Mouse (Mus musculus) gastrocnemius, postnatal 10 days (tissue): ENCODE data around the gene Hmbs. TPM values are rescaled to one million over a fixed set of nuclear protein-coding genes. Genes with fewer than 3 reads are reported as not detected.
"Not testable (repeated sequence)": the region's sequence is repeated elsewhere in the genome, so short reads cannot be mapped to it uniquely, and the experiment has no call there.

Experiments
- DNase-seq: peaks from one replicate; pipeline ENCODE4 v3.0.0; 2021; ENCODE audit warnings: mixed read lengths
- total RNA-seq, 2 experiments: library from RNA; stranded (reverse); gene quantifications; 2 replicates each; pipeline ENCODE4 v1.2.3; 2021

Gene Hmbs
- total RNA-seq, 2 experiments from 2014 or later = 29.2 to 31.0 TPM

DNA sequence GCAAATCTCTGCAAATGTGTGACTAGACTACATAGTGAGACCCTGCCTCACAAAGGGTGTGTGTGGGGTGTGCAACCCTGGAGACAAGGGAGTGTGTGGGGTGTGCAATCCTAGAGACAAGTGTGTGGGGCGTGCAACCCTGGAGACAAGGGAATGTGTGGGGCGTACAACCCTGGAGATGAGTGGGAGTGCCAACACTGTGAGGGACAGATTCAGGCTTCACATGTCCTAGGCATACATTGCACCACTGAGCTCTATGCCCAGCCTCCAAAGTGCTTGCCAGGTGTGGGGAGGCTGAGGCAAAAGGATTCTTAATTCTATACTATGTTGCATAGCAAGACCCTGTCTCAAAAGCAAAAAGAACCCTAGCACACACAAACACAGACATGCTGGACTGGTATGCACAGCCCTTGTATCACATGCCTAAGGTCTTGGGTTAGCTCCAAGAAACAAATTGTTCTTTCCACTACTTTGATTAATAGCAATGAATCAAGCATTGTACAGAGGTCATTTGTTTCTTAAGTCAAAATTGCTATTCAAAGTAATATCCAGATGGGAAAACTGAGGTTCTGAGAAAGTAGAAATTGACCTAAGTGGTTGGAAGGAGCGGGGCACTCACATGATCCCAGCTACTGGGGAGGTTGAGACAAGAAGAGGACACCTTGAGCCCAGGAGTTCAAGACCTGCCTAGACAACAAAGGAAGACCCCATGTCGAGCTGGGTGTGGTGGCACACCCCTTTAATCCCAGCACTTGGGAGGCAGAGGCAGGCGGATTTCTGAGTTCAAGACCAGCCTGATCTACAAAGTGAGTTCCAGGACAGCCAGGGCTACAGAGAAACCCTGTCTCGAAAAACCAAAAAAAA lies 1.8 kb upstream of the Hmbs start:
- no peak for DNase-seq

DNA sequence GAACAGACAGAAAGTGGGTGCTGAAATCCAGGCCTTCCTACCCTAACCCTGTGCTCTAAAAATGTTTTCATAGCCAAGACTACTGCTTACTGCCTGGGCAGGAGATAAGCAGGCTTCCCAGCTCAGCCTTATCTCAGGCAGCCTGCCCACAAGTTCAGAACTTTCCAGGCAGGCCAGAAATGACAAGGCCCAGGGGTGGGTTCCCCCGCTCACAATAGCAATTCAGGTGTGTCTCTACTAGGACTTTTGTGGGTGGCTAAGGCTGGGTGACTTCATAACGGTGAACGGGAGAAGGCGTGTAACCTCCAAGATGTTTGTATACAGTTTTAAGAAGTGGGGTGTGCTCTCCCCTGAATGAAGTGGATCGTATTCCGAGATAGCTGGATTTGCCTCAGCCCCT lies 738 bp downstream of the Hmbs start:
- DNase-seq = no peak

DNA sequence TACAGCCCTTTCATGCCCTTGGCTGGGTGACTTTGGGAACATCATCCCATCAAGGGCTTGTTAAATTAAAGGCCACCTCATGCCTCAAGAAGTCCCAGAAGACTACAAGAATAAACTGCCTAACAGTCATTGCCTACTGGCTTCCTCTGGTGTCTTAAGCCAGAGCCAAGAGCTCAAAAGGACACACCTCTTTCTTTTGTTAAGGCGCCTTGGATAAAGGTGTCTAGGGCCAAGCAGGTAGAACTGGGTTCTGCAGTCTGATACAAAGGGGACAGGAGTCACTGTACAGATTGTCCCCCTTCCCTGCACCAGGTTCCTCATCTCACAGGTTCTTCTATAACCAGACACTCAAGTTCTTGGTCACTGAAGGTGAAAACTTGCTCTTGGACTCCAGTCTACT lies 1.4 kb downstream of the Hmbs start:
- no peak for DNase-seq

DNA sequence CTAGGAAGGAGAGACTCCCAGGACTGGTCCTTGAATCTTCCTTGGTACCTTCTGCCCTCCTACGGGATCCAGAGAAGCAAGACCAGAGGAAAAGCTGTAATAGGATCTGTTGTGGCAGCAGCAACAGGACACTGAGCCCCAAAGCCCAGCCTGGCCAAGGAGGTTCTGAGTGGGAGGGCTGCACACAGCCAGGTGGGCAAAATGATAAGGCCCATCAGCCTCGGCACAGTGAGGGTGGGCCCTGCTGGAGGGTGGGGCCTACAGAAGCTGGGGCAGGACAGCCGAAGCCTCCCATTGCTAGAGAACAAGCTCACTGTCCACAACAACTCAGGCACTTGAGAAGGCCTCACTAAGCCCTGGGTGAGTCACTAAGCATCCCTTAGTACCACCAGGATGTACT lies 1.9 kb downstream of the Hmbs start:
- DNase-seq = no peak

DNA sequence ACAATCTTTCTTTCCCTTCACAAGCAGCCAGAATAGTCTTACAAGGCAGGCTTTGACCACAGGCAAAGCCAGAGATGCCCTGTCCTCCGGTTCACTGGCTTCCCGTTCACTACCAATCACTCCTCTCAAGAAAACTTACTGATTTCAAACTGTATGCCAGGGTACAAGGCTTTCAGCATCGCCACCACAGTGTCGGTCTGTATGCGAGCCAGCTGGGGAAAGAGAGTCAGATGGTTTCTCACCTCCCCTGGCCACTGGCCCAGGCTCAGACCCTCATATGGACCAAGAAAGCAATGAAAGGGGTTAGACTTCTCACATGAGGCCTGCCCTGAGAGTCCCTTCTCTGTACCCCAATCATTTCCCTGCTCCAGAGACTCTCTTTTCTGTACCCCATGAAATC lies 2.5 kb downstream of the Hmbs start:
- DNase-seq = no peak

DNA sequence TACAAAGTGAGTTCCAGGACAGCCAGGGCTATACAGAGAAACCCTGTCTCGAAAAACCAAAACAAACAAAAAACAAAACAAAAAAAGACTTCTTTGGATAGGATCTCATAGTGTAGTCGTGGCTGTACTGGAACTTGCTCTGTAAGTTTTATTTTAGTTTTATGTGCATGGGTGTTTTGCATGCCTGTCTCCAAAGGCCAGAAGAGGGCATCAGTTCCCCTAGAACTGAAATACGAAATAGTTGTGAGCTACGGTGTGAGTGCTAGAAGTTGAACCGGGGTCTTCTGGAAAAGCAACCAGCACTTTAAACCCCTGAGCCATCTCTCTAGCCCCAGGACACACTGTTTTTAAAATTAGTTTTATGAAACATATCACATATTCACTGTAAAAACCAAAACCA lies 5.5 kb downstream of the Hmbs start:
- no peak for DNase-seq

DNA sequence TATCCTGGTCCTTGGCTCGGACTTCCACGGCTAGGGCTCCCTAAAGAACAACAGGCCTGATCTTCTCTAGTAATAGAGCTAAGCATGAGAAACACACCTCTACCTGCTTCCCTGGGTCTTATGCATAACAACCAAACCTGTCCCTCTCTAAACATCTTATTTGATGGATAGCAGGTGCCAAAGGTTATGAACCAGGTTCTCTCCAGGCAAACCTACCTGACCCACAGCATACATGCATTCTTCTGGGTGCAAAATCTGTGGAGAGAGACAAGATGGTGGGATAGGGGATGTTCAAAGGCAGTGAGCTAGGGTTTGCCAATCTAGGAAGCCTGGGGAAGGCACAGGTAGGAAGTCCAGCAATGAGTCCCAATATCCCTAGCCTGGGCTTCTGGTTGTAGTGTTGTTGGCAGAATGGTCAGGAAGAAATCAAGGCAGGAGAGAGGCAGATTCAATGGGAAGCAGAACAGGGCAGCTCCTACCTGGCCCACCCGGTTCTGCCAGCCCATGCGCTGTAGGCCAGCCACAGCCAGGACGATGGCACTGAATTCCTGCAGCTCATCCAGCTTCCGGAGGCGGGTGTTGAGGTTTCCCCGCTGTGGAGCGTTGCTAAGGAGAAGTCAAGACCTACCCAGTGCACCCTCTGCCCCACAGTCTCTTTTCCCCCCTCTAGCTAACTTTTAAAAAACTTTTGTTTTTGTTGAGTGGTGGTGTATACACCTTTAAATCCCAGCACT lies 6.4 kb downstream of the Hmbs start:
- no peak for DNase-seq

DNA sequence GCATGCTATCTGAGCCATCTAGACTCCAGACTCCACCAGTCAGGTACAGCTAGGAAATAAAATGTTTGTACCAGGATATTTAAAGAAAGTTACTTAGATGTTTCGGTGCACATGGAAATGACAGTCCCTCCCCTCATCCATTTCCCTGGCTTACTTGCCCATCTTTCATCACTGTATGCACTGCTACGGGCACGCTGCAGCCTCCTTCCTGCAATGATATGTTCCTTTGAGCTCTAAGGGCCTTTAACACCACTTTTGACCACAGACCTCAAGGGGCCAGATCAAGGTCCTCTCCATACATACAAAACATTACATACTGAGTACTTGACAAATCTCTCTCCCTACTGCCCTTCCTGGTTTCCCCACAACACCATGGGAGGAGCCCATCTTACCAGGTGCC lies 7.1 kb downstream of the Hmbs start:
- no peak for DNase-seq

DNA sequence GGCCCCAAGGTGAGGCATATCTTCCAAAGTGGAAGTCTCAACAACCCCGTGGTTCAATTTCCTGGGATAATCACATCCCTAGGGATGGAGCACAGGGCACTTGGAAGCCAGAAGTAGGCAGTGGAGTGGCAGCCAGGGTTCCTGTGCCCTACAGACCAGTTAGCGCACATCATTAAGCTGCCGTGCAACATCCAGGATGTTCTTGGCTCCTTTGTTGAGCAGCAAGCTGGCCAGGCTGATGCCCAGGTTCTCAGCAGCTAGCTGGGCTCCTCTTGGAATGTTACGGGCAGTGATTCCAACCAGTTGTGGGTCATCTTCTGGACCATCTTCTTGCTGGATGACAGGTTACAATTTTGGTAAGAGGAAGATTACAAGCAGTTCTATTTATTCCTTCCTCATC lies 7.5 kb downstream of the Hmbs start:
- DNase-seq = not testable (repeated sequence)

DNA sequence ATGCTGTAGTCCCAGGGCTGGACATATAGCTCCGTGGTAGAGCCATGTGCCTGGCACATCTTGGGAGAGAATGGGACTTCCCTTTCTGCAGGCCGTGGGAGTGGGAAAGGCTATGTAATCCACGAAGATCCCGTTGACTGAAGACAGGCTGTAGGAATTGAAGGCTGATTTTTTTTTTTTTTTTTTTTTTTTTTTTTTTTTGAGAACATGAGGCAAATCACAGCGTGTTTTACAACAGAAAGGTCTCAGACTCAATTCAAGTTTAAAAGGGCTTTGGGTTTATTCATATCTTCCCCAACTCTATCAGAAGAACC lies 8.0 kb downstream of the Hmbs start:
- DNase-seq = no peak

DNA sequence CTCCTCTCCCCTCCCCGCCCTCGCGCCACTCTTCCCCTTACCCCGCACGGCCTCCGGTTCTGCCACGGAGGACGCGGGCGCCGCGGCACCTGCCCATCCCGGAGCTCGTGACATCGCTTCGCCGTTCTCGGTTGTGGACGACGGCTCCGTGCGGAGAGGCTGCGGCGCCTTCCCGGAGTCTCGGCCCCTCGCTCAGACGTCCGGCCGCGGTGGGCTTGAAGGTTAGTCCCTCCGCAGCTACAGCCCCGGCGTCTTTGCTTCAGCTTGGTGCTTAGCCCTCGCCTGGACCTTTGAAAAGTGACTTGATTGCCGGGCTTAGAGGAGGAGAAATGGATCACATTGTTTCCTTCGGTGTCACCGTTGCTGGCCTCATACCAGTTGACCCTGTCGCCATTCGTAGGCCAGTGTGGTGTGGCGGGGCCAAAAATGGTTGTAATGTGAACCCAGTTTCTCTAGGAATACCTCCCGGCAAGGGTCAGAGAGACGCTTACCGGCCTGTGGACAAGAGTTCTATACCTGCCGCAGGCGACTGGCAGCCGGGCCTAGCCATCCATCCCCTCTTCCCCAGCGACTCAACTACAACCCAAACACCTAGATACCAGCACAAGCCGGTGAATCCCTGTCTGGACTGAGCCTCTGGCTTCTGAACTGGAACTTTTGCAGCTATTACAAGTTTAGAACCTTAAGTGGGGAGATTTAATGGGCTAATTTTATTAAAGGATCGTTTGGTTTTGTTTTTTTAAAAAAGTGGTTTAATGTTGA lies 8.5 kb downstream of the Hmbs start:
- no peak for DNase-seq

DNA sequence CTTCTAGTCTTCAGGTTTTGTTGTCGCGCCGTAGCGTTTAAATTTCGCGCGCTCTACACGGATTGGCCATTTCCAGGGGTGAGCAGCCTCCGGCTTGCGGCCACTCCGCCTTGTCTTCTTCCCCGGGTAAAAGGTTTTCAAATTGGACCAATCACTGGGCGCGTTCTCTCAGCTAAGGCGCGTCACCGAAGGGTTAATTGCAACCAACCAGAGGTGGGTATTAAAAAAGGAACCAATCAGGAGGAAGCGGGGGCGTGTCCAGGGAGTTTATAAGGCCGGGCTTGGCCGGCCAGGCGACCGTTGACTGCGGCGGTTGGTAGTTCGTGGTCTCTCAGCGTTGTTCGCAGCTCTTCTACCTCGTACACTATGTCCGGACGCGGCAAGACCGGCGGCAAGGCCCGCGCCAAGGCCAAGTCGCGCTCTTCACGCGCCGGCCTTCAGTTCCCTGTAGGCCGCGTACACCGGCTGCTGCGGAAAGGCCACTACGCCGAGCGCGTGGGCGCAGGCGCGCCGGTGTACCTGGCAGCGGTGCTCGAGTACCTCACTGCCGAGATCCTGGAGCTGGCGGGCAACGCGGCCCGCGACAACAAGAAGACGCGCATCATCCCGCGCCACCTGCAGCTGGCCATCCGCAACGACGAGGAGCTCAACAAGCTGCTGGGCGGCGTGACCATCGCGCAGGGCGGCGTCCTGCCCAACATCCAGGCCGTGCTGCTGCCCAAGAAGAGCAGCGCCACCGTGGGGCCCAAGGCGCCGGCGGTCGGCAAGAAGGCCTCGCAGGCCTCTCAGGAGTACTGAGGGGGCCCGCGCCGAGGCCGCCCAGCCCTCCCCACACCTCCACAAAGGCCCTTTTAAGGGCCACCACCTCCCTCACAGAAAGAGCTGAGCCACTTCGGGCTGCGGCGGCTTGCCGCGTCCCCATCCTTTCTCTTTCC lies 9.4 kb downstream of the Hmbs start, which contains the start of gene H2afx:
Gene H2afx (plus strand): TSS at position 299 of the 935 bp plus-strand sequence.
- DNase-seq = peak; percentile 94

DNA sequence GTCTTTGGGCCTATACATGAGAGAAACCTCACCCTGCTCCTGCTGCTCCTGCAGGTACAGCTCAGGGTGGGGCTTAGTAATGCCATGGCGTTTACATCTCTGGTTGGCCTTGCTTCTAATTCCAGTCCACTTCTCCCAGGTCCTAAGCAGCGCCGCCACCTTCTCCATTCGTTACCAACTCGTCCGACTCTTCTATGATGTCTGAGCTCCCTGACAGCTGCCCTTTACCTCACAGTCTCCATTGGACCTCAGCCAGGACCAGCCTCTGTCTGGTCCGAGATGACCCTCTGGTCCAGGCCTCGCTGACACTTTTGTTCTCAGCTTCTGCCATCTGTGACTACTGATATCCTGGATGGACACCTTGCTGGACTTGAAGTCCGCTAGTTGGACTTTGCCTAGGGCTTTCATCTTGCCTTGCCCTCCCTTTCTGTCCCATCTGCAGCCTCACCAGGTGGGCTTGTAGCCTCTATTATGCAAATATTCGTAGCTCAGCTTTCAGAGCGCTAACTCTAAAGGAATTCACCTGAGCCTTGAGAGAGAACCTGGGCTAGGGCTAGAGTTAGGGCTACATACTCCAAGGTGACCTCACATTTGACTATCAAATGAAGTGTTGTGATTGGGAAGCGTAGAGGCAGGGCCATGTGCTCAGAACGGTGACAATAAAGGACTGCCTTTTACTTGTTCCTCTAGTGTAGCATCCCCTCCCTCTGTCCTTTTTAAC lies 10.9 kb downstream of the Hmbs start:
- no peak for DNase-seq

DNA sequence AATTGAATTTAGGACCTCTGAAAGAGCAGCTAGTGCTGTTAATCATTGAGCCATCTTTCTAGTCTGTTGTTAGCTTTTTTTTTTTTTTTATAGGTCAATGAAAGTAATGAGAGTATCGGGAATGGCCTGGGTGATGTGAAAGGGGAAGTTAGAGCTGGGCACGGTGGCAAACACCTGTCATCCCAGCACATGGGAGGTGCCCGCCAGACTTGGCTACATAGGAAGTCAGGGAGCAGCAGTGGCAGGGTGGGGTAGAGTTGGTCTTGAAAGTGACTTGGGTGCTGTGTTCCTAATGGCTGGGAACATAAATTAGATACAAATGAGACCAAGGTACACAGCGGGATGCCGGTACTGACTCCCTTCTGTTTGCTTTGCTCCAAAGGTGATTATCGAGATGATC lies 13.3 kb downstream of the Hmbs start:
- DNase-seq = no peak

DNA sequence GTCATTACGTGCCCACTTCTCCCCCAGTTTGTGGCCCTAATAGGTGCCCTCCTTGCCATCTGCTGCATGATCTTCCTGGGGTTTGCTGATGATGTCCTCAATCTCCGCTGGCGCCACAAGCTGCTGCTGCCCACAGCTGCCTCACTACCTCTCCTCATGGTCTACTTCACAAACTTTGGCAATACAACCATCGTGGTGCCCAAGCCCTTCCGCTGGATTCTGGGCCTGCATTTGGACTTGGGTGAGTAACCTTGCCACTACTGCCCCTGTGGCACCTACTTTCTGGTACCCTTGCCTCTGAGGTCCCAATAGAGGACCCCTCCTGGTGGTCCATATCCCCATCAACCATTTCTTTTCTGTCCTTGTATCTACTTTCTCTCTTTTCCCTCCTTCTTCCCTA lies 16.1 kb downstream of the Hmbs start:
- DNase-seq = no peak

DNA sequence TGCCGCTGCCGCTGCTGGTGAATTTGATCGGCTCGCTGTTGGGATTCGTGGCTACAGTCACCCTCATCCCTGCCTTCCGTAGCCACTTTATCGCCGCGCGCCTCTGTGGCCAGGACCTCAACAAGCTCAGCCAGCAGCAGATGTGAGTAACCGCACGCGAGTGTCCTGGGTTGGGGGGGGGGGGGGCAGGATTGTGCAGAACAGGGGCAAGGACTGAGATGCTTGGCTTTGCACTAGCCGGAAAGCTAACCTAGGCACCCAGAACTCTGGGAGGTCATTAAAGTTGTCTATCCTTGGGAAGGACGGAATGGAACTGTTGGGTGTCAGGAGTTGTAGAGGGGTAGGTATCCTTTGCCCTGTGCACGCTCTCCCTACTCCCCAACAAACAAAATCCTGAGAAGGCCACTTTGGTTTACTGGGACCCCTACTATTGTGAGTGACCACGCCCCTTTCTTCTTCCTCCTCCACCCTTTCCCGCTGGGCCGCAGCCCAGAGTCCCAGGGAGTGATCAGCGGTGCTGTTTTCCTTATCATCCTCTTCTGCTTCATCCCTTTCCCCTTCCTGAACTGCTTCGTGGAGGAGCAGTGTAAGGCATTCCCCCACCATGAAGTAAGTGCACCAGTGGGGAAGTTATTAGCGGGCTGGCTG lies 16.8 kb downstream of the Hmbs start:
- no peak for DNase-seq

DNA sequence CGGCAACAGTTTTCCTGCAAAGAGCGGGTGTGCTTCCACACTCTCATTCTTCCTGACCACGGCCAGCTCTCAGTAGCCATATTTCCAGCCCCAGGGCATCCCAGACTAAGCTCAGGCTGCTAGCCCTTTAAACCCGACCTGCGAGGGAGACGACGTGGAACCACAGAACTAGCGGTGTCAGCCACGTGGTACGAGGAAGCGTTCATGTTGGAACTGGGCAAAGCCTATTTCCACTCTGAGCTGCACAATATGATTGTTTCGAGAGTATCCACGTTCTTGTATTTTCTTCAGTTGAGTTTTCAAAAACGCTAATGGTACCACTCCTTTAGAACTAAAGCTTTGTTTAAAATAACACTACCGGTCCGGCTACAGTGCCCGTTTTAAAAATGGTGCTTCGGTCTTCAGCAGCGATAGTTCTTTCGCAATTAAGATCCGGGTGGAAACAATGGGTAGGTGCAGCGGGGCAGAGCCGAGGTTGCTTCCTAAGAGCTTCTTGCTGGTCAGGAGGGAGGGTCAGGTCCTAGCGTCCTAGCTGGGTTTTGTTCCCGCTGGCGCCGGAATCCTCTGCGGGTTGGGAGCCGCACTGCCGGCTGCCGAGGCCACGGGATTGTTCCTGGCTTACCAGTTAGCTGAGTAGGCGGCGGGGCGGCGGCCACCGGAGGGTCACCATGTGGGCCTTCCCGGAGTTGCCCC lies 17.5 kb downstream of the Hmbs start:
- peak; percentile 69 for DNase-seq

DNA sequence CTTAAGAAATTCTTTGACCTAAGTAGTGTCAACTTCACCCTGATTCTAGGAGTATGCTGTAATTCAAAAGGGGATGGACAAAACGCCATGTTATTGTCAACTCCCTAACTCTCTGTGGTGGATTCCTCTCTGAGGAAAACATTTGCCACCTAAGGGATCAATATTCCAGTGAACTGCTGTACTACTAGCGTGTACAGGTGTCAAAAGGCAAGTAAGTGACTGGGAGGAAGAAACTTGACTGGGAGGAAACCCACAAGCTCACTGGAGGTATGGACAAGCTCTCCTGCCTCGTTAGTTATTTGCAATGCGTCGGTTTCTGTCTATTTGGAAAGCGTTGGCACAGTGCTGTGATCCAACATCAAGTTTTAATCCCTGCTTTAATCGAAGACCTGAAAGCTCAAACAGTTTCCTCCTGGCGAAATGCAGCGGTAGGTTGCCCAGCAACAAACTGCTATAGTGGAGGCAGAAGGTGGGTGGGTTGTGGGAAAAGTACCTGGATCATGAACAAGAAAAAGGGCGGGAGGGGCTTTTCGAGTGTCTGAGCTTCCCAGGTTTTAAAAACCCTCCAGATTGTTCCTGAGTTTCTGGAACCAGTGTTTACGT lies 18.2 kb downstream of the Hmbs start, which contains the start of gene Dpagt1:
Gene Dpagt1 (plus strand): TSS at position 252 of the 603 bp plus-strand sequence.
- no peak for DNase-seq

DNA sequence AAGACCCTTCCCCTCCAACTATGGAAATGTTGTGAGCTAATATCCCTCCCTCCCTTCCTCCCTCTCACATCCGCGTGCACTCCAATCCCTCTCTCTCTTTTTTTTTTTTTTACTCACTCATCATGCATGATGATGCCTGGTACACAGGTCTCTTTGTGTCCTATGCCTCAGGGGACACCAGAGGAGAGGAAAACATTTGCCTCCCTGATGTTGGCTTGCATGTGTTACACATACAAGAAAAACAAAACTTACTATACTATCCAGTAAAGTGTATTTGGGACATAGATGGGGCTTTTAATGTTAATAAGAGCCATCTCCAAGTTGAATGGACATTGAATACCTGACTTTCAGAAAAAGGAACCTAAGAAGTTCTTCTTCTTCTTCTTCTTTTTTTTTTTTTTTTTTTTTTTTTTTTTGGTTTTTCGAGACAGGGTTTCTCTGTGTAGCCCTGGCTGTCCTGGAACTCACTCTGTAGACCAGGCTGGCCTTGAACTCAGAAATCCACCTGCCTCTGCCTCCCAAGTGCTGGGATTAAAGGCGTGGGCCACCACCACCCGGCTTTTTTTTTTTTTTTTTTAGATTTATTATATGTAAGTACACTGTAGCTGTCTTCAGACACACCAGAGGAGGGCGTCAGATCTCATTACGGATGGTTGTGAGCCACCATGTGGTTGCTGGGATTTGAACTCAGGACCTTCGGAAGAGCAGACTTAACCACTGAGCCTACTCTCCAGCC lies 18.8 kb downstream of the Hmbs start:
- DNase-seq = not testable (repeated sequence)
